Mouse (Mus musculus): ENCODE results near the gene Inha. TPM values are rescaled to one million over a fixed set of nuclear protein-coding genes. Genes with fewer than 3 reads are reported as not detected.

Gene Inha
- total RNA-seq, 2 experiments from 2014 or later, result 23.2 to 26.9 TPM

- DNase-seq (ENCODE audit: low spot score in 2 of 2), result no peak
- intact Hi-C loops (cut with DNase I), result no loop called here
These were observed 5.7 kb downstream of the Inha start for GRCm38 (mm10) chr1:75512550-75512949.

- intact Hi-C loops (cut with DNase I), result no loop called here
- no peak for DNase-seq (ENCODE audit: low spot score in 2 of 2)
These were observed 10.0 kb downstream of the Inha start for GRCm38 (mm10) chr1:75516703-75517380.

- DNase-seq (ENCODE audit: low spot score in 2 of 2), result no peak
- intact Hi-C loops (cut with DNase I), result no loop called here
These were observed 11.1 kb downstream of the Inha start for GRCm38 (mm10) chr1:75517984-75518383.

DNA sequence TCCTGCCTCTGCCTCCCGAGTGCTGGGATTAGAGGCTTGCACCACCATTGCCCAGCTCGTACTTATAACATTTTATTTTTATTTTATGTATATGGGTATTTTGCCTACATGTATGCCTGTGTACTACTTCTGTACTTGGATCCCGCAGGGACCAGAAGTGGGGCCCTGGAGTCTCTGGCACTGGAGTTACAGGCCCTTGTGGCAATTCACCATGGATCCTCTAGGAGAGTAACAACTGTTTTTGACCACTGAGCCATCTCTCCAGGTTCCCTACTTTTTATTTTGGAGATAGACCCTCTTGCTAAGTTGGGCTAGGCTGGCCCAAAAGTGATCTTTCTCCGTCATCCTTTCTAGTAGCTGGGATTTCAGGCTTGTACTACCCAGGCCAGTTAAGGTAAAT is 11.6 kb downstream of the Inha start:
- intact Hi-C loops (cut with DNase I), result no loop called here
- DNase-seq (ENCODE audit: low spot score in 2 of 2), result no peak

DNA sequence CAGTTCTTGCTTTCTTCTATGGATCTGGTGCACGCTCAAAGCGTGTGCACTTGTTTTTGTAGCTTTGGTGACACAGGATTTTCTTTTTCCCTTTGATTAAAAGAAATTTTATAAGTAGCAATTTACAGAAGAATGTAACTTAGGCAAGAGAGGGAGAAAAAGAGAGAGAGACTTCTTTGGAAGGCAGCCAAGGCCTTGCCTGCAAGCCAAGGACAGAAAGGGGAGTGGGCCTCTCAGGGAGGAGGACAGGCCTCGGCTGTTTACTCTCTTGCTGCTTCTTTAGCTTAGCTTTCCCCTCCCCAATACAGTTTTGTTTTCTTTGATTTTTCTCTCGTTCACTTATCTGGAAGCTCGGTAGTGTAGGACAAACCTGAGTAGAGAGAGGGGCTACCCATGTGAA is 12.7 kb downstream of the Inha start:
- no peak for DNase-seq (ENCODE audit: low spot score in 2 of 2)
- intact Hi-C loops (cut with DNase I), result no loop called here

DNA sequence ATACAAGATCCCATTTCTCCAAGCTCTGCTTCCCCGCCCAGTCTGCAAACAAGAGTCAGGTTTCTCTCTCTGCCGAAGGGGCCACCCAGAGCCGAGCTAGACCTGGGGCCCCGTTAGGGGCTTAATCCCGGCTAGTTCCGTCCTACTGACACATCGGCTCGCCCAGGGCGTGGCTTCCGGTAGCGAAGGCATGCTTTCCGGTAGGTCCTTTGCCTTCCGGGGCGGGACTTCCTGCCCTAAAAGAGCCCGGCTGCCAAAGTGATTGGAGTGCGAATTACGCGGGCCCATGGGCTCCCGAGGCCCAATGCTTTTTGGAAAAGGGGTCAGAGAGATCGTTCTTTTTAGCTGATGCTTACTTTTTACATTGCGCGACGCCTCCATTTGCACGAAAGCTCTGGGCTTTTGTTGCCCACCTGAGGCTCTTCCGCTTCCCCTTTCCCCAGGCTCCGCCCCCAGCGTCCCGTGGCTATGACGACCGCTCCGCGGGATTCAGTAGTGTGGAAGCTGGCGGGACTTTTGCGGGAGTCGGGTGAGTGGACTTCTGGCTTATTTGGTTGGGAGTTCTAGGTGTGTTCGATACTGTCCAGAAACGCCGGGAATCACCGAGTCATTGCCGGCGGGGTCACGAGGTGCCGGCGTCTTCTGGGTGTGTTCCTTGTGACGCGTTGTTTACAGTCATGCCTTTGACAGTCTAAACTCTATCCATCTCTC is 14.6 kb downstream of the Inha start, which contains the start of gene Stk11ip:
Gene Stk11ip (plus strand): TSS at position 209 of the 711 bp plus-strand sequence.
- peak; percentile 94 for DNase-seq (ENCODE audit: low spot score in 2 of 2)
- intact Hi-C loops (cut with DNase I), result loop anchor here (10.0 kb wide), 1 partner anchor 1563 kb away; no protein-coding TSS in a partner anchor

- intact Hi-C loops (cut with DNase I), result loop anchor here (10.0 kb wide), 1 partner anchor 1560 kb away; no protein-coding TSS in a partner anchor
These were observed 17.8 kb downstream of the Inha start for GRCm38 (mm10) chr1:75524679-75525078.

DNA sequence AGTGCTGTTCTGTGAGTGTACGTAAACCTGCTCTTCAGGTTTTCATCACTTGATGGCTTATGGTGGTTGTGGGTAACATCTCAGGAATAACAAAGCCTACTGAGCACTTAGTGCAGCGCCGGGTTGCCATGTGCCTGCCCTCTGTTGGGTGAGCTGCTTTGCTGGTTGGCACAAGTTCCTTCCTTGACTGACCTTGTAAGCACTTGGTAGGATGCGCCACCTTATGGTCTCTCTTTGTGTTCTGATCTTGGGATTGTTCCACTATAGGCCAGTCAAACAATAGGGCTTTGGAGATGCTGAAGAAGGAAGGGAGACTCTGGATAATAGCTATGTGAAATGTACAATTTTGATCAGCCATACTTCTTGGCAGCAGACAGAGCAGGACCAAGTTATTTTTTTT is 23.7 kb downstream of the Inha start:
- intact Hi-C loops (cut with DNase I), result no loop called here
- no peak for DNase-seq (ENCODE audit: low spot score in 2 of 2)

More at GRCm38 (mm10) chr1:75524679-75525078, 17.8 kb downstream of the Inha start:
- DNase-seq (ENCODE audit: low spot score in 2 of 2), result no peak

GRCm38 (mm10) chr1:75532280-75533172 is 25.6 kb downstream of the Inha start:
- no peak for DNase-seq (ENCODE audit: low spot score in 2 of 2)
- intact Hi-C loops (cut with DNase I), result no loop called here

DNA sequence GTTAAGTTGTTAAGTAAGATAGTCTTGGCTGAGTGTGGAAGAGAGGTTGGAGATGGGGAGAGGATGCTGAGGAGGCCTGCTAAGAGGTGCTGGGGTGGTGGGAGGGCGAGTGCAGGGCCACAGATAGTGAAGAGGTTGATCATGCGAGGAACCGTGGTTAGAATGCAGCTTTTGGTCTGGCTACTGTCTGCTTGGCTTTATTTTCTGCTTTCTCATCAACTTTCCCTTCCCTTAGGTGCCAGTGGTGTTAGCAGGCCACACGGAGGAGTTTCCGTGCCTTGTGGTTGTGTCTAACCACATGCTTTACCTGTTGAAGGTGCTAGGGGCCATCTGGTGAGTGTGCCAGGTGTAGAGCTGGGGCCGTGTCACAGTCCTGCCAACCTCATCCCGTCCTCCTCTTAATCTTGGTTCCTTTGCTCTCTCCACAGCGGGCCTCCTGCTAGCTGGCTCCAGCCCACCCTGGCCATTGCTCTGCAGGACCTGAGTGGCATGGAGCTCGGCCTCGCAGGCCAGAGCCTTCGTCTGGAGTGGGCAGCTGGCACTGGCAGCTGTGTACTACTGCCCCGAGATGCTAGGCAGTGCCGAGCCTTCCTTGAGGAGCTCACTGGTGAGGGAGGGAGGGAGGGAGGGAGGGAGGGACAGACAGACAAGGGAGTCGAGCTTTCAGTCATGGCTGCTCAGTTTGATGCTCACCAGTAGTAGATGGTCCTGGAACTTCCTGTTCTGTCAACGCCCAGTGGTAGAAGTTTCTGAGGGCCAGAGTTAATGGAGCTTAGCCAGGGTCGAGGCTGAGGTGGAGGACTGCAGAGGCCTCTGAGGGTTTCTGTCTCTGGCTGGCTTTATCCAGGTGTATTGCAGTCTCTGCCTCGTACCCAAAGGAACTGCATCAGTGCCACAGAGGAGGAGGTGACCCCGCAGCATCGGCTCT is 26.7 kb downstream of the Inha start:
- DNase-seq (ENCODE audit: low spot score in 2 of 2), result no peak
- intact Hi-C loops (cut with DNase I), result no loop called here

DNA sequence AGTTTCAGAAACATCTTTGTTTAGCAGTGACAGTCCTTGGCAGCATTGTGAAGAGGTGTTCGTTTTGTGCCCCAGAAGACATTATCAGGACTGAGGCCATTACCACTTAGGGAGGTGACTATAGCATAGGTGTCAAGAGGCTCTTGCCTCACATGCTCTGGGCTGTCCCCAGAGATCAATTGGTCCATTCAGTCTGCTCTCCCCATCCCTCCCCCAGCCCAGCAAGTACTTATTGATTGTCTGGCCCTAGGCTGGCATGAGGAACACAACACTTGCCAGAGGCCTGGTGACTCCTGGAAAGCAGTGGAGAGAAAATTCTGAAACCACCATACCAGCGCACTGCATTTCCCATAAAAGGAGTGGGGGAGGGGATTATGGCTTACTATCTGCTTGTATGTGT is 30.7 kb downstream of the Inha start:
- no peak for DNase-seq (ENCODE audit: low spot score in 2 of 2)
- intact Hi-C loops (cut with DNase I), result no loop called here

GRCm38 (mm10) chr1:75538597-75539190 is 31.8 kb downstream of the Inha start:
- no peak for DNase-seq (ENCODE audit: low spot score in 2 of 2)
- intact Hi-C loops (cut with DNase I), result no loop called here

DNA sequence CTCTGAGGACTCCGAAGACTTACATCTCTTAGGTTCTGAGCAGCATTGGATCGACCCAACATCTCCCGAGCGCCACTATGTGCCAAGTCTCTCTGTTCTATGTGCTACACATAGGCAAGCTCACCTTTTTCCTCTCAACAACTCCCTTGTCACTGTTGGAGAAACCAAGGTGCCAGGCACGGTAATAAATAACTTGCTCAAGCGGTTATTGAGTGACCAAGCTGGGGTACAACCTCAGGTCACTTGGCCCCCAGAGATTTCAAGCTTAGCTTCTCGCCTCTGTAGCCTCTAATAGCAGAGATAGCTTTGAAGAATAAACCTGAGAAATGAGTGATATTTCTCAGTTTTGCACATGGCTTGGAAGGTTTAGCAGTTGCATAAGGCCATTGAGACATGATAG is 34.6 kb downstream of the Inha start:
- intact Hi-C loops (cut with DNase I), result no loop called here
- DNase-seq (ENCODE audit: low spot score in 2 of 2), result no peak

DNA sequence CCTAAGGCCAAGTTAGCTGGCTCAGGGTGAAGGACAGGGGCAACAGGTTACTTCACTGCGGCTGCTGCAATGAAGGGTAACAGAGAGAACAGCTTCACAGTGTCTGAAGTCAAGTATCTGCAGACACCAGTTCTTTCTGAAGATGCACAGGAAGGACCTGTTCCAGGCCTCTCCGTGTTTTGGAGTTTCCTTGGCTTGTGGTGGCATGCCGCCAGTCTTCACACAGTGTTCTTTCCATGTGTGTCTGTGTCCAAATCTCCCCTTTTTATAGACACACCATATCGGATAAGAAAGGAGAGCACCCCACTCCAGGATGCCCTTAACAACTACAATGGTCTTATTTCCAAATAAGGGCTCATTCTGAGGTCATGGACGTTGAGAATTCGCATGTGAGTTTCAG is 37.5 kb downstream of the Inha start:
- intact Hi-C loops (cut with DNase I), result no loop called here
- no peak for DNase-seq (ENCODE audit: low spot score in 2 of 2)

- DNase-seq (ENCODE audit: low spot score in 2 of 2), result peak; percentile 65 to 73
- intact Hi-C loops (cut with DNase I), result loop anchor here (5.0 kb wide), 1 partner anchor 41 kb away; no protein-coding TSS in a partner anchor
These were observed 39.4 kb downstream of the Inha start, which contains the start of gene Slc4a3 for GRCm38 (mm10) chr1:75545965-75546956. Slc4a3 (plus strand) TSS chr1:75546266.

- no peak for DNase-seq (ENCODE audit: low spot score in 2 of 2)
- intact Hi-C loops (cut with DNase I), result loop anchor here (5.0 kb wide), 1 partner anchor 40 kb away; no protein-coding TSS in a partner anchor
These were observed 40.5 kb downstream of the Inha start for GRCm38 (mm10) chr1:75547351-75547750.

DNA sequence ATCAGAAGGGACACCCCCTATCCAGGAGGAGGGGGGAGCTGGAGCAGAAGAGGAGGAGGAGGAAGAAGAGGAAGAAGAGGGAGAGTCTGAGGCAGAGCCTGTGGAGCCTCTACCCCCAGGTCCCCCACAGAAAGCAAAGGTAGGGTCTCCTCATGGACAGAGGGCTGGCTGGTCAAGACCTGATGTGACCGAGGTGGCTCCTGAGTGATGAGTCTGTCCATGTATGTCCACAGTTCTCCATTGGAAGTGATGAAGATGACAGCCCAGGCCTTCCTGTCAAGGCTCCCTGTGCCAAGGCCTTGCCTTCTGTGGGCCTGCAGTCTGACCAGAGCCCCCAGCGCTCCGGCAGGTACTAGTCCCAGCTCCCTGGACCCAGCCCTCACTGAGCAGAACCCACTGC is 41.2 kb downstream of the Inha start:
- intact Hi-C loops (cut with DNase I), result loop anchor here (5.0 kb wide), 1 partner anchor 39 kb away; no protein-coding TSS in a partner anchor

More for the DNA sequence above, 41.2 kb downstream of the Inha start:
- DNase-seq (ENCODE audit: low spot score in 2 of 2), result no peak
